Mouse (Mus musculus): ENCODE measurements at regions not wholly inside any gene's neighbourhood (a gene's known extent, or its start where the extent isn't known, plus 50 kb on each side); places are given as distances from the start of the nearest gene placed in this dataset.

DNA sequence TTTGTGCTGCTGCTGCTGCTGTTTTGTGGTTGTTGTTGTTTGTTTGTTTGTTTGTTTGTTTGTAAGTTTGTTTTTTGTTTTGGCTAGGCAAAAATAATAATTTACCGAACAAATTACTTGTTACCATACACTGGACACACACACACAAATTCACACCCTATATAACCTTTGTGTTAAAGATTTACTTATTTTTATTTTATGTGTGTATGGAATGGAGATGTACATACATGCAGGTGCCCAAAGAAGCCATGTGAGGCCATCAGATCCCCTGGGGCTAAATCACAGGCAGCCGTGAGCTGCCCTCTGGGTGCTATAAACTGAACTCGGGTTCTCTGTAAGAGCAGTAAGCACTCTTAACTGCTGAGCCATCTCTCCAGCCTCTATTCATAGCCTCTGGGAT is 56.0 kb downstream of the Pttg1 start:
- no peak for DNase-seq

DNA sequence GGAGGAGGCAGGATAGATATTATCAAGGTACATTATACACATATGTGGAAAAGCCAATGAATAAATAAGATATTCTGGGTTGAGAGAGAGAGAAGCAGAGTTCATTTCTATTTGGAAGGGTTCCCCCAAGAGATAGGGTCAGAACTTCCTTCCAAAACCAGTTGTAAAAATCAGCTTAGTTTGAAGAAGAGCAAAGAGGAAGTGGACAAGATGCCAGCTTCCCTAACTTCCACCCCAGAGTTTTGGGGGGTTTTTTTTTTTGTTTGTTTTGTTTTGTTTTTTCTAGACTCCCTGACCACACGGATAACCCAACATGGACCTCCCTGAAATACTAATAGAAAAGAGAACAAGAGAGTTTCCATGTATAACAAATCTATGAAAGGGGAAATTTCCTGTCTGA is 57.7 kb downstream of the Pttg1 start:
- no peak for DNase-seq

DNA sequence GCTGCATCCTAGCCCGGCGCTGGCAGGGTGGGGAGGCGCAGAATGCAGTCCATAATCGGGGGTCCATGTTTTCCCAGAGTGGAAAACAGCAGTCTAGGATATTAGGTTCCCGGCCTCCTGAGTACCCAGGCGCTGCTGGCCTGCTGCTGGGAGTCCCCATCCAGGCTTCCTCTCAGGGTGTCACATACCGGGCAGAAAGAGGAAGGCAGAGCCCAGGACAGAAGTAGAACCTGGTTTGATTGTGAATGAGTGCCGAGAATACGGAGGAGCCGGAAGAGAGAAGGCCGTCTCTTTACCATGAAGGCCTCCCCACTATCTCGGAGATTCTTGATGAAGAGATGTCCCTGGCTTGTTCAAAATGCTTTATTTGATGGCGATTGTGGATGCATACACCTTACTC is 64.2 kb downstream of the Pttg1 start:
- peak in 1 of 2 experiments; percentile 18 for DNase-seq

DNA sequence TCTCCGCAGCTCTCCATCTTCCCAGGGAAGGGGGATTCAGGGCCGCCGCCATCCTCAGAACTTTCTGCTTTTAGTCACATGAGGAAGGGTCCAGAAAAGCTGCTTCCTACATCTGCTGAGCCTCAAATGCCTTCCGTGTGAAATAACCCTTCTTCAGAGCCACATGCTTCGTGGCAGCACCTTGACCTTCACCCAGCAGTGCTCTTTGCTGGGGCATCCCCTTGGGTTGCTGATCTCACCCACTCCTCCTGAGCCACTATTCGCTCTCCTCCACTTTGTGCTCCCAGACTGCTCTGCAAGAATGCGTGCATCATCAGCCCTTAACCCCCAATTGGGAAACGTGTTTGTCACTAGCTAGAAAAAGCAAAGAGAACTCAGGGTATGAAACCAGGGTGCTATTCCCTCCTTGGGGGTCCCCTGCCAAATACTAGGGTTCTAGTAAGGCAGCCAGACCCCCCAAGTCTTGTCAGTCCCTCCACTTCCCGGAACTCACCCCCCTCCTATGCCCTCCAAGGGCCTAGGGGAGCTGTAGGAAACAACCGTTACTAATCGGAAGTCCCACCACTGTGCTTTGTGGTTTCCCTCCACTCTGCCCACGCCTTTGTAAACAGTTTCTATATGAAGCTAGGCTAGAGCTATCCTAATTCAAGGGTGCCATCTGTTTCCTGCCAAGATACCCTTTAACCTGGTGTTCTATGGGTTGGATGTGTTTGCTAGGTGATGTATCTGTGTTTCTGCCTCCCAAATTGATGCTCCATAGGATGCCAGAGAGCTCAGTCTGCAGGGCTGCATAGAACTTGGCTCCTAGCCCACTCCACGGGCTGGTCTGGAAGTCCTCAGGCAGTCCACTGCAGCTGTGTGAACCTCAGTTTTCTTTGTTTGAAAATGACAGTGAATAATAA is 67.4 kb downstream of the Pttg1 start:
- DNase-seq = peak; percentile 50 to 57

DNA sequence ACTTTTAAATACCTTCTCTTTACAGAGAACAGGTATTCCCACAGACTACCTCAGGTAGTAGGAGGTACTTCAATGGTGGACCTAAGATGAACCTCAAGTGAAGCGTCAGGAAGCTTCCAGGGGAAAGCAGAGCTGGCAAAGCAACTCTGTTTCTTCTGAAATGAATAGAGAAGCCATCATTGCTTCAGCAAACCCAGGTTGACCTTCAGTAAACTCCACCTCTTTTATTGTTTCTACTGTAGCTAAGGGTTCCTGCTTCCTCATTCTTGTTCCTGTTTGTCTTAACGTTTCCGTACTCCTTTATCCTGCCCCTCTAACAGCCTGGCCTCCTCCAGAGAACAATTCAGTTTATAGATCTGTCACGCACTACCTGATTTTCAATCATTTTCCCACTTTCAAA is 72.4 kb downstream of the Pttg1 start:
- peak; percentile 31 to 40 for DNase-seq

DNA sequence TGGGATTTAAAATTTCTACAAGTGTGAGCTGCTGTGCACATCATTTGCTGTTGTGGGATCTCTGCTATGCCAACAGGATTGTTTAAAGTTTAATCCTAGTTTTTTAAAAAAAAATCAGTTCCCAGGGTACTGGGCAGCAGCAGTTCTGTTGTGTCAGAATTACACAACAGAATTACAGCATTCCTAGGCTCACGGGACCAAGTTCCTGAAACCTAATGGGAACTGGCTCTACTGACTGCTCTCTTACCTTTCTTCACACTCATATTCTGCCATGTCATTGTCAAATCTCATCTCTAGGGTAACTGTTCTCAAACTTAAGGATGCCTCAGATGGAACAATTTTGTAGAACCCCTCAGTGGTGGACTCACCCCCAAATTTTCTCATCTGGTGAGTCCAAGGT is 73.0 kb downstream of the Pttg1 start:
- no peak for DNase-seq

DNA sequence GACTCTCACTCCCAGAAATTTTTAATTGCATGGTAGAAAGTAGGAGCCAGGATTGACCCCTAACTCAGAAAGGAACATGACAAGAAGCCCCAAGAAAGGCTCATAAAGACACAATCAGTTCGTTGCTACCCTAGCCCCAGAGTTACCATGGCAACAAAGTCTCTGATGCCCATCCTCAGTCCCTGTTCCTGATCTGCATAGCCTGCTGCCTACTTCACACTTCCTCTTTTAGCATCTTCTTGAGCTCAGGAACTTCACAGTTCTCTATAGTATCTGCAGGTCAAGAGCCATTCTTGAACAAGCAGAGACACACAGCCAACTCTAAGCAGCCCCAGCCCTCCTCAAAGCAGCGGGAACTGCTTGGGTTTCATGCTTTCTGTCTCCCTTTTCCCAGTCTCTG is 74.2 kb downstream of the Pttg1 start:
- peak; percentile 30 to 34 for DNase-seq

DNA sequence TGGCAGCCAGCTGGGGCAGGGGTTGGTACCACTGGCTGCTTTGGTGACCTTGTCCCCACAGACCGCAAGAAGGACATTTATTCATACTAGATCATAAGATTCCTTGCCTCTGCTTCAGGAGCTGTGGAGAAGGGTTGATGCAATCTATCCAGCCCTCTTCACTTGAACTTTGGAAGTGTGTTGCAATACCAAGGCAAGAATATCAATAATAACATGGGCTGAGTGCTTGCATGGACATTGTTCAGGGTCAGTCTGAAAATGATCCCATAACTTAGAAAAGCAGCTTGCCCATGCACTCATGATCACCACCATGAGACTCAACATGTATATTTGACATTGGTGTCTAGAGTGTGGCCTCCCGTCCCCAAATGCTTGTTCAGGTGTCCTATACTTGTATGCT is 74.7 kb downstream of the Pttg1 start:
- no peak for DNase-seq

DNA sequence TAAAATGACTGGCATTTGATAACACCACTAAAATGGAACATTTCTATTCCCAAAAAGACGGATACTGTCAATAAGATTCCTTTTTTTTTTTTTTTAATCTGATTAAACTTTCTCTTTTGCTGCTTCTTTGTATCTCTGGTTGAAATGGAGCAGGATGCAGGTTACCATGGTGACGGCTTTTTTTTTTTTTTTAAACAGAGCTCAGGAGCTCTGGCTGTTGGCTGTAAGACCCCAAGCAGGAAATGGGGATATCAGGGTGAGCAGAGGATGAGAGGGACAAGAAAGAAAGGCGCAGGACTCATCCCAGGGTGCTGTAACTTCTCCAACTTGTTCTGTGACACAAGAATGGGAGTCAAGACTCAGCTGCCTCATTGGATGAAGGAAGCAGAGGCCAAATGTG is 75.8 kb downstream of the Pttg1 start:
- DNase-seq = no peak

DNA sequence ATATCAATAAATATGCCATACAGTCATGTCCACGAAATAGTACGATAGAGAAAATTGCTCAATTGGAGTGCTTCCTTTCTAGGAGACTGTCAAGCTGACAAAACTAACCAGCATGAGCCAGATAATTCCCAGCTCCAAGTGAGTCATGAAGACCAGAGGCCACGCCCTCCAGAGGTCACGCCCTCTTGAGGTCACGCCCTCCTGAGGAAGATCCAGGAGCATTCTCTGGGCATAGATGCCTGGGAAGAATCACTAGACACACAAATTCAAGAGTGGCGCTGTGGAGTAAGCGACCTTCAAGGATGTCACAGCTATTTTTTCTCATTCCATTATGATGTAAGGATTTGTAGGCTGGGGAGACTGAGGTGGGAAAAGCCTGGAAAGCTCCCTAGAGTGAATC is 76.5 kb downstream of the Pttg1 start:
- DNase-seq = no peak

DNA sequence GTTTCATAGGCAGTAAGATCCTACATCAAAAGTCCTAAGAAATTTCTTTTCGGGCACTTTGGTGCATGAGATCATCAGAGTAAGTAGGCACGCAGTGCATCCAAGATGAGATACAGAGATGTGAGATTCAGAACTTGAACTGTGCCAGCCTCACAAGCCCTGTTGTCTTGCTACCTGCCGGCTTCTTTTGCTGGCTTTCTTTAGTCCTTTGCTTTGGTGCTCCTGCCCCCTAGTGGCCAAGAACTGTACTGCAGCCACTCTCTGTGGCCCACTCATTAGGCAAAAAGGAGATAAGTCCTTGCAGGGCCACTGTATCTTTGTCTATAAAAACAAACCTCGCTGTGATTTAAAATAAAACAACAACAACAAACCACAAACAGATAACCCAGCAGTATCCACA is 77.5 kb downstream of the Pttg1 start:
- peak; percentile 89 to 91 for DNase-seq

DNA sequence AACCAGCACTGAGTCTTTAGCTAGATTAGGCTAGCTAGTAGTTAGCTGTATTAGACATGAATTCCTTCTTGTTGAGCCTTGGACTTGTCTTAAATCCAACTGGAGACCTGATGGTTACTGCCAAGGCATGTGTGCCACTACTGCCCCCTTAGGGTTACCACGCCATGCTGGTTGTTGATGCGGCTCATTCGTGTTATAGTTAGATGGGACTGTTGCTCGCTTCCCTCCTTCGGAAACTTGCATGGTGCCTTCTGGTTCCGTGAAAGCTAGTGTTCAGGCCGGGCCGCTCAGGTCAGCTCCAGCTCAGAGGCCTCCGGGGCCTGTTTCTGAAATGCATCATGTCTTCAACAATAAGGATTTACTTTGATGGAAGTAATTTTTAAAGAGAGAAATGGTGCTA is 79.6 kb downstream of the Pttg1 start:
- no peak for DNase-seq

DNA sequence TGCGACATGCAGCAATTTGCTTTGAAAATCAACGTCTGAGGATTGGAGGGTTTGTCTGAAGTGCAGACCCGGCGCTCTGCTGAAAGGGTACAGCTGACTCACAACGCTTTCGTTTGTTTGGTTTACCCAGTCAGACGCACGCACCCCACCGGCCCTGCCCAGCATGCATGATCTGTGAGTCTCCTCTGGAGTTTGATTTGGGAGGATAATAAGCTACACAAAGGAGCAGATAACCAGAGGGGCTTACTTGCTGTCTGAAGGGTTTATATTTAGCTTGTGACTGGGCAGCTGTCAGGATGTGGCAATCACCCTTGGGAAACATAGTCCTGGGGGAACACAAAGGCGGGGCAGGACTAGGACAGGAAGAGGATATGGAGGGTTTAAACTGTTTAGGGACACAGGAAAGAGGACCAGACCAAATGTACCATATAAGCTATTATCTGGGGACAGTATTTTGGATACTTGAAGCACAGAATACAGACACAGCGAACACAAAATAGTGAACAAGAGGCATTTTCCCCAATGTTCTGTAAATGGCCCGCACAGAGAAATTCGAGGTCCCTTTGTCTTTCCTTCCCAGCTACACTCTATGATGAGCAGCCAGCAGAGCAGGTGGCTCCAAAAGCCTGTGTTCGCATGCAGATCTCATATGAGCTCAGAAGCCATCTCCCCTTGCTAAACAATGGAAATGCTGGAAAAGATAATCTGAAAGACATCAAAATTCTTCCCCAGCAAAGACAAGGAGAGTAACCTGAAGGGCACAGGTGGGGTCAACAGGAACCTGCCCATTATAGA is 81.1 kb downstream of the Pttg1 start:
- no peak for DNase-seq

DNA sequence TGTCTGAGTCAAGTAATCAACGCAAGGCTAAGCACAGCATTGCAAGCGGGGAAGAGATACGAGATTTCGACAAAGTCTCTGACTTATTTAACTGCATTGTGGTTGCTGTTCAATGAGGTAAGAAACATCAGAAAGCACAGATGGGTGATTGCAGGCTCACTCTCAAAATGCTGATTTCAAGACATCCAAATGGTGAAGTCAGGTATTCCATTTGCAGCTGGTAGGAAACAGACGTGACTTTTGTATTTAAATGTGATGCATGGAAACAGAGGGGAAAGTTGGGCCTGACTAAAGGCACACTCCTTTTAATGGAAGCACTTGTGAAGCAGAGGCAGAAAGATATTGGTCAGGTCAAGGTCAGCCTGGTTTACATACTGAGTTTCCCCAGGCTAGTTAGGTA is 82.5 kb downstream of the Pttg1 start:
- DNase-seq = no peak

DNA sequence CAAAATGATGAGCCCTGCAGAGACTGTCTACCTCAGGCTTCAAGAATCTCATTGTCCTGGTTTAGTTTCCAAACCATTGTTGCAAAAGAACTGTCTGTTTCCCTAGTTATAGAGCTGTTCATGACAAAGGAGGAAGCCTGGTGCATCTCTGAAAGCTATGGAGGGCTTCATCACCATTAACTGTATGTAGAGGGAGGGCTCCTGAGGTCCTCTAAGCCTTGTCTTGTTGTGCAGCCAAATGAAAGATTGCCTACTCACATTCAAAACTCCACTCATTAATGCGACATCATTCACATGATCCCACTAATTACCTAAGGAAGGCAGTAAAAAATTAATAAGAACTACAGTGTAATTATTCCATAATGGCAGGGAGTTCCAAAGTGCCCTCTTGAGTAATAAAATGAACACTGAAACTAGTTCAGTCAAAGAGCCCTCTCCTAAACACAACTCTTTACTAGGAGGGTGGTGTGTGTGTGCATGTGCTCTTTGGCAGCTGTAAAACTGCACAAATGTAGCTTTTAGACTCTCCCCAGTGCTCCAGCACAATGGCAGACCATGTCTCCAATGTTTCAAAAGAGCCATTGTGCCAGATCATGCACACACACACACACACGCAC is 87.6 kb downstream of the Pttg1 start:
- DNase-seq = no peak

DNA sequence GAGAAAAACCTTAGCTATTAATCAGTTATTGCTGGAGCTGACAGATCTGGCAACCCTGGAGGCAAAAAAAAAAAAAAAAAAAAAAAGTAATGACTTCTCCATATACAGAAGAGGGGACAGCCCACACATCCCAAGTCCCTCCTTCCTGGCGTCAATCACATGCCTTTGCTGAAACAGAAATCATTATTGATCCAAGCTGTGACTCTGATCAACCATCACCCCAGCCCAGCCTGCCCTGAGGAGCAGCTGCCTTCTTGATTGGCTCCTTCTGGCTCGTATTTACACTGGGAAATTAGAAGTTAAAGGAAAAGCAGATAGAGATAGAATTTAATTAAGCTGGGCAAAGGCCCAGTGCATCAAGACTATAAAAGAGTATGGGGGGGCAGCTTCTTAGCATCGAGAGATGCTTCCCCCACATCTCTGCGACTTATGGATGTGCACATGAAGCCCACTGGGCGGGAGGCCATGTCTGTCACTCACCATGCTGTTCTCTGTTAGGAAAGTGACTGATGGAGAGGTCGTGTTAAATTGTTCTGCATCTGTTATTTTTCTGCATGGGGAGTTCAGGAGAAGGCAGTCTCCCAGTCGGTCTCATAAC is 90.3 kb downstream of the Pttg1 start:
- DNase-seq = no peak

DNA sequence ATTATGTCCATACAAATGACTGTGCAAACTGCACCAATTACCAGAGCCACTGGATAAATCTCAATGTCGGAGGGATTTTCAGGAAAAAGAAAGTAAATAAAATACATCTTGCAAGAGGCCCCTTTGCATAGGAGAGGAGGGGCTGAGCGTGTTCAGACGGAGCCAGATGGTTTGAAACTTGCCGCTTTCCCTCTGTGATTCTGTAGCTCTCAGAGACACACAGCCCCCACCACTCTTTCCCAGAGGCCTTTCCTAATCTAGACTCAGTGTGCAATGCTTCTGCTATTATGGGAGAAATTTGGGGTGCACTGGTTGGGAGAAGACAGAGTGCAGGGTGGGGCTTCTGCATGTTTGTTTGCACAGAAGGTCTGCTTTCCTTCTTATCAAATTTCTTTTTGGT is 92.5 kb downstream of the Pttg1 start:
- DNase-seq = no peak

DNA sequence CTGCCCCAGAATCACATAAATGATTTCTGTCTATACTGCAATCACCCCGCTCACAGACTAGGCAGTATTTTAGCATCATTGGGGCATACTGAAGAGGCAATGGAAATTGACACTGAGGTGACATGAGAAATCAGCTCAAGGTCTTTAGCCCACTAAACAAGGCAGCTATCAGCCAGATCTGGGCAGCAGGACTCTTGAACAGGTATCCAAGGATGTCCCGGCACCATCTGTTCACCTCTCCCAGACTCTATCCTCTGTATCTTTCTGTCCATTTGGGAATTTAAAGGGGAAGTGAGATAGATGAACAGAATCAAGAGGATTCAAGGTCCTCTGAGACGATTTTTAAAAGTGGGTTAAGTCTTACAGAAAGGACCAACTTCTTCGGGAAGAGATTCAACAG is 112.1 kb downstream of the Pttg1 start:
- DNase-seq = no peak

Data from B cell, adult 2 months (primary cell).